Mouse (Mus musculus): ENCODE results near the gene Car12.
"Not testable (repeated sequence)": the region's sequence is repeated elsewhere in the genome, so short reads cannot be mapped to it uniquely, and the experiment has no call there.

Car12 gene

DNA sequence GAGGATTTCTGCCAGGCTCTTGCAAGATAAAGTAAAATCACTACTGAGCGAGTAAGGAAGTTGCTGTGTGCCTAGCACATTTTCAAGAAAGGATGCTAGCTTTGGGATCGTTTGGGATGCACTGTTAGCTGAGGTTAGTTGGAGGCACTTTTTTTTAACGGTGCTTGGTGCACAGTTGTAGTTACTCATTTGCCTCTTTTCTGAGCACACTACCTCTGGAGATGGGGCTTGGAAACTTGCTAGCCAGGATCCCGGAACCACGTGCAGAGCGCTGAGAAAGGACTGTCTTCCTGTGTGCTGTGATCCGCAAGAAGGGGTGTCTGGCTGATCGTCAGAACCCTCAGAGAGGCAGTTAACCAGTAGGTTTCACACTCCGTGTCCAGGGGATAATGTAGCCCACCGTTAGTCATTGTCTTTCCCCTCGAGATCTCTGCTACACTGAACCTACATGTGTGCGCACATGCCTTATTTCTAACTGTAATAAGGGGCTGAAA, 583 bp downstream of the Car12 start:
- no peak for DNase-seq

DNA sequence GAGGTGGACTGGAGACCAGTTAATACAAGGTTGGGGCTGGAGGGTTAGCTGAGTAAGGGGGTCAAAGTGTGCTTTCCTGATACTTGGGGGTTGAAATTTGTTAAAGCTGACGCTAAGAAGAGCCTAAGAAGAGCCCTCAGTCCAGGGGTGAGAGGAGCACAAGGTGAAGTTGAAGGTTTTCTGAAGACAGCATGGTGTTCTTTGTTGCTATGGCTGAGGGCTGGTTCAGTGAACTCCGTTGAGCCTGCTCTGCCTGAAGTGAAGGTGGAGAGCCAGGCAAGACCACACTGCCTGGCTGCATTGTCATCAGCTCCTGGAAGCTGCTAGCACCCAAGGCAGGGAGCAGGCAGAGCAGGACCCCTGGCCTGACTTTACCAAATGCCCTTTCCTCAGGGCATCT, 1.9 kb downstream of the Car12 start:
- no peak for DNase-seq

- DNase-seq = no peak
Observed at GRCm38 (mm10) chr9:66716533-66716932, 3.0 kb downstream of the Car12 start.

- DNase-seq = no peak
Observed at GRCm38 (mm10) chr9:66720686-66721450, 7.4 kb downstream of the Car12 start.

DNA sequence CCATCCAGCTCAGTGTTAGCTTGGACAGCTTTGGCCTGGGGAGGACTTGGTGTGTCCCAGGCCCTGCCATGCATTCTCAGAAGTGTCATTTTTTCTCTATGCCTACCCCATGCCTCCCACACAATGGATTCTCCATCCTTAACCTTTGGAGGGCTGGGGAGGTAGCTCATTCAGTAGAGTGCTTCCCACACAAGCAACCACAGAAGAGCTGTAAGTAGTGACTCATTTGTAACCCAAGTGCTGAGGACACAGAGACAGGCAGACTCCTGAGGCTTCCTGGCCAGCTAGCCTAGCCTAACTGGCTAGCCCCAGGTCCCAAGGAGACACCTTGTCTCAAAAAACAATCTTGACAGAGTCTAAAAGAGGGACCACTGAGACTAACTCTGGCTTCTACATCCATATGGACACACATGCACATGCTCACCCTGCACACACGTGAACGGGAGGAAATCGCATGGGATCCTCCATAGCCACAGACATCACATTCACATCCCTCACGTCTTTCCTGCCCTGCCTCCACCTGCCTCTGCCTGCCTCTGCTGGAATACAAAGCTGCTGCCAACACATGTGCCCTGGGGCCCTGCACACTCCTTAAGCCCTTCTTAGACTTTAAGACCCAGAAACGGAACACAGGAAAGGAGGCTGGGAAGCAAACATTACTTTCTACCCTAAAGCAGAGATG, 8.8 kb downstream of the Car12 start:
- no peak for DNase-seq

GRCm38 (mm10) chr9:66722869-66723272, 9.4 kb downstream of the Car12 start:
- DNase-seq = no peak

GRCm38 (mm10) chr9:66725591-66725990, 12.1 kb downstream of the Car12 start:
- no peak for DNase-seq

GRCm38 (mm10) chr9:66727333-66727732, 13.8 kb downstream of the Car12 start:
- DNase-seq = no peak

DNA sequence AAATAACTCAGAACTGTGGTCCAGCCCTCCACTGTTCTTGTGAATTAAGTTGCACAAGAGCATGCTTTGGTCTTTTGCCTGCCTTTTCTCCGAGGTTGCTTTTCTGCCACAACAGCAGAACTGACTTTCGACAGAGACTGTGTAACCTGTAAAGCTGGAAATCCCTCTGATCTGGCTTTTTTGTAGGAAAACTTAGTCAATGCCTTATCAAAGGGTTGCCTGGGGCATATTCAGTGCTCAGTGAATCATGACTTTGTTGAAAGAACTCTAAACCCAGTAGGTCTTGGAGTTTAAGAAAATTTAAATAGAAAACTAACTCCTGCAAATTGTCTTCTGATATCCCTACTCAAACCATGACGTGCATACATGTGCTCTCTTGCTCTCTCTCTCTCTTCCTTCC, 17.1 kb downstream of the Car12 start:
- no peak for DNase-seq

DNA sequence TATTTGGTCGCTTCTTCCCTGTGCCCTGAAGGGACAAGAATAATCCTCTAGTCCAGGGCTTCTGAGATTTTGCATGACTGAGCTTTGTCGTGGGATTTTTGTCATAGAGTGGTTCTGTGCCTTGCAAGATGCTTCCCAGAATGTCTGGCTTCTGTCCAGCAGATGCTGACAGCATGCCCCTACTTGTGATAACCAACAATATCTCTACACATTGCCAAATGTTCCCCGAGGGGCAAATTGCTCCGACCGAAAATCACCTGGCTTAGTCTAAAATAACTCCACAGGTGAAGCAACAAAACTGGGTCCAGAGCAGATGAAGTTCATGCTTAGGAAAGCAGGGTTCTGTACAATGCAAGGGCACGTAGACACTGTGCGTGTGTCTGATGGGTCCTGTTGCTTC, 17.8 kb downstream of the Car12 start:
- no peak for DNase-seq

DNA sequence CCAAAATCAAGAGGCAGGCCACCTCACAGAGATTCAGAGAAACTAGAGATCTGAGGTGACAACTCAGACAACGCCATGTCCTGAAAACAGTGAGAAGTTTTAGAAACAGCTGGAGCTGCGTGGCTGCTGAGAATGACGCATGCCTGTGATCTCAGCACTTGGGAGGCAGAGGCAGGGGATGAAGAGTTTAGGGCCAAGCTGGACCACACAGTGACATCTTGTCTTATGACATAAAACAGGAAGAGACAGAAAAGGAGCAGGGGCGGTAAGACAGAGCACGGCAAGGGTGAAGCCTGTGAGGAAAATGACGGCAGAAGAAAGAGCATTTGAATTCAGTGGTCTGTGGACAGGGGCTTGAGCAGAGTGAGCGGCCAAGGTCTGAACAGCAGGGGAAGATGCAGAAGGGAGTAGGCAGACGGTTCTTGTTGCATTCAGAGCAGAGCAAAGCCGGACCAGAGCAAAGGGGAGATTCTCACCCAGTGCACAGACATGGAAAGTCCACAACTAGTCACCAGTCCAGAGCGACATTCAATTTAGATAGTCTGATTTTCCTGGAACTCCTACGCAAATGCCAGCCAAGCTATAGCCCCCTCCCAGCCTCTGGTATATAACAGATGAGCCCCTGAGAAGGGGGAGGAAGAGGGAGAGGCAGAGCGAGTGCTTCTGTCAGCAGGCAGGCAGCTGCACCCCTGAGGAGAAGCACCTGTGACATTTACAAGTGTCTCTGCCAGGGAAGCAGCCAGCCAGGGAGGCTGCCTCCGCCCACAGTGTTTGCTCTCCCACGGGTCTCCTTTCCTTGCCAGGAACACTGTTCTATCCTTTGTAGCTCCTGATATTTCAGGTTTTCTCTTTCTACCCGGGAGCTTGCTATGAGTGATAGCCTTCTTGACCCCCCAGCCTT, 19.6 kb downstream of the Car12 start:
- DNase-seq = no peak

DNA sequence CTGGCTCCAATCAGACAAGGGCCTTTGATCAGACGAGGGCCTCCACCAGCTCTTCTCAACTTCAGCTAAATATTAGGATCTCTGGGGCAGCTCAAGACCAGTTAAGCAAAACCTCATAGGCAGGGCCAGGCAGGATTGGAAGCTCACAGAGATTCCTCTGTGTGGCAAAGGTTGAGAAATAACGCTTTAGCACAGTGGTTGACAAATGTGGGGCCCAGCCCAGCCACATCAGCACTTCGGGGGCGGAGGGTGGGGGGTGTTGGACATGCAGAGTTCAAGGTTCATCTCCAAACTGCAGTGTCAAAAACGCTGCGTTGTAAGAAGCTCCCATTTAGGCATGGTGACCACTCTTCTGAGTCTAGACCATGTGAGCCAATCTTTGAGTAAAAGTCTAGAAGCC, 21.1 kb downstream of the Car12 start:
- no peak for DNase-seq

GRCm38 (mm10) chr9:66735122-66735521, 21.6 kb downstream of the Car12 start:
- no peak for DNase-seq

- no peak for DNase-seq
Observed at GRCm38 (mm10) chr9:66736016-66736415, 22.5 kb downstream of the Car12 start.

DNA sequence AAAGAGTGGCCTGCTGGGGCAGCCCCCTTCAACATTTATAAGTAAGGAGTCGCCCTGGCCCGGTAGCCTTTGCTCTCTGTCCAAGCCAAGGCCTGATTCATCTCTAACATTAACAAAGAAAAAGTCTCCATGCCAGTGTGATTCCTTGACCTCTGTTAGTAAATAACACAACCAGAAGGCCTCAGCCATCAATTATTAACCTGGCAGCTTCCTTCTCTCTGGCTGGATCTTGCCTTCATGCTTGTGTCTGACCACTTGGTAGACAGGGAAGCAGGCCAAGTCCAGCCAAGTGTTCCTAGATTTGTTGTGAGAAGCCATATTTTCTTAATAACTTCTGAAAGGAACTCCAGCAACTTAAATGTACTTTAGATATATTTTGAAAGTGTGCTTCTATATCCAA, 23.1 kb downstream of the Car12 start:
- DNase-seq = no peak

DNA sequence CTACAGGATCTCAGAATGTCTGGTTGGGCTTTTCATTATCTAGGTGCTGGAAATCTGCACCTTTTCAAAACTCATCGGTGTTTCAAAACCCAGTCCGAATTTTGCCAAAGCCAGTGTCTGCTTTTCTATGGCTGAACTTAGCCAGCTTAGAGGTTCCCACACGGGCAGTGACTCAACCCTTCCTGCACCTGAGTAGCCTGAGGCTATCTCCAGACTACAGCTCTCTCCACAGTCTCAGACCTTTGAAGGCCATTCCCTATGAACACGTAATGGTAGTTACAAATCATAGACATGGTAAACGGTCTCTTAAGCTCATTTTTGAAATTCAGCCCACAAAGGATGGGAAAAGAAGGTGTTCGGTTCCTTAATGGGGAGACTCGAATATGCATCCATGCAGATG, 26.0 kb downstream of the Car12 start:
- no peak for DNase-seq

DNA sequence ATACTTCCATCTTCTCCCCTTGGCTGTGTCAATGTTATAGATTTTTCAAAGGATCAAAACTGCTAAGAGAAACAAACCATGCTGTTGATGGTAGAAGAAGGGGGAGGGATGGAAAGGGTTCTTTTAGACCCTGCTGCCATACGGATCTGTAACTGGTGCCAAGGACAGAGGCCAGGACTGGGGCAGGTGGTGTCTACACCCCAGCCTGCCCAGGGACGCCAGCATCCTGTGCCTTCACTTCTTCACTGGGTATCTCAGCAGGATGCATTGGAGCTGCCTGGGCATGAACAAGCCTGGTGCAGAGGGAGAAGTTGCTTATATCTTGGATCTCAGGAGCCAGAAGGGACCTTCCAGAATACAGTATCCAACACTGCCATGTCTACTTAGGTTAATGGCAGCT, 31.0 kb downstream of the Car12 start:
- DNase-seq = no peak

DNA sequence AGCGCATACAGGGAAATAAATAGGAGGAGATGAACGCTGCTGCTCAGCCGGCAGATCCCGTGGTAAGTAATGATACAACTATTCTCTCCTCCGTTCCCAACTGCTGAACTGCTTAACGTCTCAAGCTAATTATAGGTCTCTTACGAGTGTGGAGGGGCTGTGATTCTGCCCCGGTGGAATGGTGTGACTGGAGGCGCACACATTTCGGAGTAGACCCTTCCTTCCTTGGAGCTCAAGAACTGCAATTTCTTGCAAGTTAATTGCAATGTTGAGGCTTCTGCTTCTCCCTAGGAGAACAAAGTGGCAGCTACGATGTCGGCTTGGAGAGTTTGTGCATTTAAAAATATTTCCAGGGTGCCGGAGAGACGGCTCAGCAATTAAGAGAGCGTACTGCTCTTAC, 34.9 kb downstream of the Car12 start:
- DNase-seq = no peak

DNA sequence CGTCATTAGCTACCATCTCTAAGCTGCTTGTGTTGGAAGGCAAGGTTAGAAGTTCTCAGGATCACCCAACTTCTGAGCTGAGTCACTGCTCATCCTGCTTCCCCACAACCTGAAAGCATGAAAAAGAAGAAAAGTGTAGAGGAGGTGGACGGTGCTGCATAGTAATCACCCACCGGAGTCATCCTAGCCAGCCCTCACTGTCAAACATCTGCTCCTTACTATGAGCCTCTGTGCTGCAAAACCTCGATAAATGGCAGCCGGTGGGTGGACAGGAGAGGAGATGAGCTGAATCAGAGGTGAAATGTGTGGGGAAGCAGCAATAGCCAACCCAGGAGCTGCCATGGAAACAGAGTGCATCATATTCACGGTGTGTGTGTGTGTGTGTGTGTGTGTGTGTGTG, 39.4 kb downstream of the Car12 start:
- DNase-seq = no peak

DNA sequence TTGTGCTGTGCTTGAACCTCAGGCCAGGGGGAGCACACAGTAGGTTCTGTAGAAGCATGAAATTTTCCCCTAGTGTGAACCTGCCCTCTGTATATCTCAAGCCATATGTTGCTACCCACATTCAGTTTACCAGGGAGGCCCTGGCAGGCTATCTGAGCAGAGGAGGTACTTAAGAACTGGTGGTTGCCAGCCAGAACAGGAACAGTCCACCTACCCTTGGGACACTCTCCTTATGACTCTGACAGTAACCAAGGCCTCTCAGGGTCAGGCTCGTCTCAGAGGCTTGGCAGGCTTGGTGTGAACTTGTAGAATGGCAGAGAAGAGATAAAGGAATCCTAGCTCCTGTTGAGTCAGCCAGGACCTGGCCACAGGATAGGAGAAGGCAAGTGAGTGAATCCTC, 47.5 kb downstream of the Car12 start:
- DNase-seq = no peak

DNA sequence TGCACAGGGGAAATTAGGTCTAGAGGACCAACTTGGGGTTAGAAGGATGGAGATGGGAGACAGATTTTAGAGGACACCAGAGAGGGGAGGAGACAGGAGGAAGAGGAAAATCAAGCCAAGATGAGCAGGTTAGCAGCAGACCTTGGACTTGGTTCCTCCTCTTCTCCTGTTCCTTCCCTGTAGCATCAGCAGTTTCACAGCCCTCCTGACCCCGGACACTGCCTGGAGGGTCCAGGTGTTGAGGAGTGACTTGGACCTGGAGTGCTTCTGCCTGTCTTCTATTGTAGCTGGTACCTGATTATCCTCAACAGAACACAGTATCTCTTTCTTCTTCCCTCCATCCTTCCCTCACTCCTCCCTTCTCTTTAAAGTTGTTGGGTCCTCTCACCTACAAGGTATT, 55.2 kb downstream of the Car12 start:
- no peak for DNase-seq

DNA sequence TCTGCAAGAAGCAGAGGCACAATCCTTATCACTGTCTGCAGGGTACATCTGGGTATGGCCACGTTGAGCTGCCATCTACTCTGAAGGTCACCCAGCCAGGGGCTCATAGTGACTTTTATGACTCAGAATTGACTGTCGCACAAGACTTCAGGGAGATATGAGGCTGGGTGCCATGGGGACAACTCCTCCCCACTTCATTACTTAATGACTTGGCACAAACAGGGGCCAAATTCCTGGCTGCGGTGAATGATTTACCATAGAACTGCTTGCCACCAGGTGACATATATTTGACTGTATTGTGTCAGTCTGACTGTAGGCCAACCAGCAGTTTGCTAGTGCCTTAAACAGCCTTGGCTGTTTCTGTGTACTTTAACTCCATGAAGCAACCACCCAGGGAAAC, 55.8 kb downstream of the Car12 start:
- DNase-seq = peak; percentile 45

DNA sequence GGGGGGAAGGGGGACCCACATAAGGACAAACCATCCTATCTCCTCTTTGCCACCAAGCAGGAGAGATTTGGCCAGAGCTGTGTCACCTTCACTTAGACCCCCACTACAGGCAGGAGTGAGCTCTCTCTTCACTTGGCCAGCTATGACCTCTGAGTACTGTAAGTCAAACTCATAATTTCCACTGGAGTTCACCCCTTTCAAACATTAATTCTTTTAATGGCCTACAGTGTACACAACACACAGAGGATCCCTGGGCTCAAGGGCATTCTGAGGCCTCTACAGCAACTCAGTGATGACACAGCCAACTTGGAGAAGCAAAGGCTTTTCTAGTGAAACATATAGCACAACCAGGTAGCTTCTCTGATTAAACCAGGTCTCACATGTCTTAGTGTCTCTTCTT, 57.2 kb downstream of the Car12 start:
- DNase-seq = no peak

DNA sequence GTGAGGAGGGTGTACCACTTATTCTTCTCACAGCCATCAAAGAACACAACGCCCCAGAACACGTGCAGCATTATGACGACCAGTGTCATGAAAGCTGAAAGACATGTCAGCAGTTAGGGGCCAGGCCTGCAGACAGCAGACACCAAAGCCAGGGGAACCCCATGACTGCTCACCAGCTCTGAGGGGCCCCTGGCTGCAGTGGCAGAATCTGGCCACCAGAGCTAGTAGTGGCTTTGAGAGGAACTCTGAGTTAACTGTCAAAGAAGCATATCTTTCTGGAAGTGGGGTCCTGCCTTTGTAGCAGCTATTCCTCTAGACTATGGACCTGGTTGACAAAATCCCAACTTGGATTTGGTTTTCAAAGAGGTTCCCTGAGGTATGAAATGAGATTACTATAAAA, 71.1 kb downstream of the Car12 start:
- not testable (repeated sequence) for DNase-seq
